Mouse (Mus musculus): ENCODE measurements around the gene Tamm41.

The Tamm41 gene

DNA sequence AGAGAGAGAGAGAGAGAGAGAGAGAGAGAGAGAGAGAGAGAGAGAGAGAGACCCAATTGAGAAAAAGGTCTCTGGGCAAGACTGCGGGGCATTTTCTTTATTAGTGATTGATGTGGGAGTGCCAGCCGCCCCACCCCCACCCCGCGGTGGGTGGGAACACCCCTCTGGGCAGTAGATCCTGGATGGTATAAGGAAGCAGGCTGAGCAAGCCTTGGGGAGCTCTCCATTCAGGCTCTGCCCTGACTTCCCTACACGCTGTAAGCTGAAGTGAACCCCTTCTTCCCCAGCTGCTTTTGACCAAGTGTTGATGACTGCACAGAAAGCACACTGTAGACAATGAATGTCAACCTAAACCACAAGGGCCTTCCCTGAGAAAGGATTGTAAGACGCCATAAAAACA lies 67.3 kb downstream of the Tamm41 start:
- DNase-seq: no peak

DNA sequence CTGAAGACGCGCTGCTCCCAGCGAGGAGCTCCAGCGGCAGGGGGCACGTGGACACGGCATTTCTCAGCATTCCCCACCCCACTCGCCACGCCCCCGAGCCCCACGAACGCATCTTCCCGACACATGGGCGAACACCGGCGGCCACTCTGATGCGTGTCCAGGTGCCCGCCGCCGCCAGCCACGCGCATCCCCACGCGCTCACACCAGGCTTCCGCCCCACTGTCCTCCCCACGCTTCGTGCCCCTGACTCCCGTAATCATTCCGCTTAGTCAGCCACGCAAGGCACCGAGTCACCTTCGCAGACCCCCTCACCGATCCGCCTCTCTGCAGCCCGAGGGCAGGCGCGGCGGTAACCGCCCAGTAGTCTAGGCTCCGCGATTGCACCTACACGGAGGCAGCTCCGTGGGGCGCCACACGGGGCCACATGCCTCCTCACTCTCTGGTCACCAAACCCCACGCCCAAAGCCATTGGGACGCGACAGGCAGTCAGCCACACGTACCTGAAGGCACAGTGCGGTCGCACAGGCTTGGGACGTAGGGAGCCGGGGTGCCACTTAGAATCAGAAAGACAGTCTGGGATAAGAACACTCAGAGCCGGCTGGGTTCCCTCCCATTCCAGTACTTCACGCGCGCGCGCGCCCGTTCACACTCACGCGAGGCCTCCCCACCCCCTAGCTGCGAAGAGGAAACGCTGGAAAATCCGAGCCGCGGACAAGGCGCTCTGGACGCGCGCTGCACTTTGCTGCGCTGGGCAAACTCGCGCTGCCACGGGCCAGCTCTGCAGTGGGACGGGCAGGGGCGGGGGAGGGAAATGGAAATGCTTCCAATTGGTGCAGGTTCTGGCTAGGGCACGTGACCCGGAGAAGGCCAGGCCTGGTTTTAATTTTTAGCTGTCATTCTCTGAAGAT lies 68.2 kb downstream of the Tamm41 start, which contains the start of gene Vgll4:
TSS of gene Vgll4 (minus strand) at position 782 of the 908 bp plus-strand sequence.
- peak; percentile 44 for DNase-seq

DNA sequence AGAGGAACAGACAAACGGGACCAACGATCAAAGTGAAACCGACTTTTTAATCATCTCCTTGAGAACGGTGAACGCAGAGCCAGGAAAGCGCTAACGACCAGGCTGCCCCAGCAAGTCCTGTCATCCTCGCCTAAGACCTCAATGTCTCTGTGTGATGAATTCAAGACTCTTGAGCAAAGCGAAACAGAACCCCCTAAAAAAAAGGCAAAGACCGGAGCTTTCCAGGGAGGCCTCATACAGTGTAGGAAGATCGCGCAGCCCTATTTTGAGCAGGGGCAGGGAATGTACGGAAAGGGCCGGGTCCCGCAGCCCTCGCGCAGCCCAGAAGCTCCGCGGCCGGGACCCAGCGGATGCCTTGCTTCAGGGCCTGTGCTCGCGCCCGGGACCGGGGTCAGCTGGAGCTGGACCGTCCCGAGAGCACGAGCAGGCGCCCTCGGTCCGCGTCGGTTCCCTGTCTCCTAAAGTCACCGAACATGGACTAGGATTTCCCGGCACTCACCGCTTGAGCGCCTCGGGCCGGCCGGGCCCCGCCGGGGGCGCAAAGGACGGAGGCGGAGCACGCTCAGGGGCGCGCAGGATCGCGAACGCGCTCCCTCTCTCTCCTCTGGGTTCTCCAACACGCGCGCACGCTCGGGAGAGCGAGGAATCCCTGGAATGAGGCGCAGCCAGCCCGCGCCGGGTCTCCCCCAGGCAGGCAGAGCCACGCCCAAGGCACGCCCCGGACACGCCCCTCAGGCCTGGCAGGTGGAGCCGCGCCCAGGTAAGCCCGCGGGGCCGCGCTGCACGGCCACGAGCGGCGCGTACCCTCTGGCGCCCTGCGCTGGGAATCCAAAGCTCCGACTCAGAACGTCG lies 69.1 kb downstream of the Tamm41 start:
- DNase-seq: peak; percentile 61

DNA sequence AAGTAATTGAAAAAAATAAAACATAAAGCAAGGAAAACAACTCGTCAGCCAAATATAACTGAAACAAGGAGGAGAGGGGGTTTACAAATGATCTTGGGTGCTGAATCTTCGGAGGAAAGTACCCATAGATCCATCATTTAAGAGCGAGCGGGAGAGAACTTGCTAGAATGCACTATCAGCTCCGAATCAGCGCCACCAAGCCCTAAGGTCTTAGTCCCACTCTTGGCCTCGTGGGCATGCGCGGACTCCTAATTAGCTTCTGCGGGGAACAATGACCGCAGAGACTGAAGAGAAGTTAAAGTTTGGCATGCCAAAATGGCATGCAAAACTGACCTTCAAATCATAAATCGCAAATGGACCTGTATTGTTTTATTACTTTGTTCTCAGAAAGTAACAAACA lies 70.1 kb downstream of the Tamm41 start:
- no peak for DNase-seq

GRCm38 (mm10) chr6:114966396-114967154 lies 71.1 kb downstream of the Tamm41 start:
- DNase-seq: no peak

- no peak for DNase-seq
These were observed 71.9 kb downstream of the Tamm41 start for GRCm38 (mm10) chr6:114965802-114966201.

DNA sequence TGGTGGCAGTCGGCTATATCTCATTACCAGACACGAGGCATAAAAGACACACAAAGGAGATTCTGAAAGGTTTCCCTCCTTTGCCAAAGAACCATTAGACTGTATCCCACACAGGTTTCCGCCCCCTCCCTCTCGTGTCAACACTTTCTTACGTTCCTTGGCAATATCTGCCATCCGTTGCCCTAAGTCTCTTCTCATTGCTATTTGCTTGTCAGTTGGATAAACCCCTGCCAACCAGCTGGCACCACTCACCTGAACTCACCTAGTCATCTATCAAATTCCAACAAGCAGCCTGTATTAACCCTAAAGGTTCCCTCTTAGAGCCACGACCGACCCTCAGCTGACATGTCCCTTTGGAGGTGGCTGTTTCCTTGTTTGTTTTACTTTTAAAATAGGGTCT lies 72.3 kb downstream of the Tamm41 start:
- no peak for DNase-seq

- DNase-seq: no peak
These were observed 73.4 kb downstream of the Tamm41 start for GRCm38 (mm10) chr6:114964235-114964634.

DNA sequence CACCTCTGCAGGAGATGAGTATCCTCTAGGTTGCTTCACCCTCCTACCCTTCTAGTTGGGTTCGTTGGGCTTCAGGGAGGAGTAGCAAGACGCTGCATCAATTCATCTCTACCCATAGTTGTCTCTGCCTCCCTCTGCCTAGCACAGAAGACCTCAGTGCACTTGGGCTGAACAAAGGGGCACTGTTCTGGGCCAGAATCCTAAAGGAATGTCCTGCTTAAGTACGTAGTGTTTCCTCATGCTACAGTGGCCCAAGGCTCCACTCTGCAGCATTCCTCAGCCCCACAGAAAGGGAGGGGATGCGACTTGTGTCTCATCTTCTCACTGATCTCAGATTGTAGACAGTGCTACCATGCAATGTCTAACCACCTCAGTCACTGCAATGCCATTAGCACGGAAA lies 74.0 kb downstream of the Tamm41 start:
- DNase-seq: no peak

- no peak for DNase-seq
These were observed 76.2 kb downstream of the Tamm41 start for GRCm38 (mm10) chr6:114961276-114962068.

DNA sequence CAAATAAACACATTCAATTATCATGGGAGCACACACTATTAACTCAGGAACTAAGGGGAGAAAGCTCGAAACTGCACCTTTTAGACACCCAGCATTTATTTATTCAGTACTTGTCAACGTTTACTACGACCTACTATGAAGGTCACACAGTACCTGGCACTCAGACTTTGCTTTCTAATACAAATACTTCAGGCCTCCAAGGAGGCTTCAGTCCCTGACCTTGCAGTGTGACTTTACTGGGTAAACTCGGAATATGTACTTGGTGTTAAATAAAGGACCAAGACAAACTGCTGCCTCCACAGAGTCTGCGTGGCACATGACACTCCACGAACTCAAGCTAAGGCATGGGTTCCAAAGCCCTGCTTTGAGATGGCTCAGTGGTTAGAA lies 78.7 kb downstream of the Tamm41 start:
- no peak for DNase-seq

- no peak for DNase-seq
These were observed 79.2 kb downstream of the Tamm41 start for GRCm38 (mm10) chr6:114958249-114959011.

DNA sequence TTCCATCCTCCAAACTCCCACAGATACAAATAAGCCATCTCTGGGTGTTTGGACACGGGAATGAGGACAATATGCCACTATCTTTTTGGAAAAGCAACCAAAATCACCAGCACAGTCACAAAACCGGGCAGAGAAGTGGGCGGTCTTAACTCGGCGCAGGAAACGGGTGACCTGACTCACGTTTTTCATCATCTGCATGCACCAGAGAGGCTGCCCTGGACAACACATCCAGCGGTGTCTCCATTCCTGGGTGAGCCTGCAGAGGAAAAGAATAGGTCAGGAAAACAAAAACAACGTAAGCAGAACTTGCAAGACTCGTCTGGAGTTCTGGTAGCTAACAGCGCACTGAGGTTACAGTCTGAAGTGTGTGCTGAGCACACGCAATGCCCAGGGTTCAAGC lies 79.9 kb downstream of the Tamm41 start:
- DNase-seq: no peak

- DNase-seq: no peak
These were observed 83.2 kb downstream of the Tamm41 start for GRCm38 (mm10) chr6:114954496-114954895.
